Mouse (Mus musculus) CH12.LX (cell line): ENCODE measurements around the gene Glyctk. TPM values are rescaled to one million over a fixed set of nuclear protein-coding genes. Genes with fewer than 3 reads are reported as not detected.

Experiments
- DNase-seq: peaks from one replicate; pipeline ENCODE4 v3.0.0-alpha.2; 2013; ENCODE audit errors: extremely low read depth
- H3K27ac ChIP-seq: 2 replicates; pipeline ENCODE4 v1.5.1; 2012; ENCODE audit warnings: low read depth, mild to moderate bottlenecking, control low read depth, moderate library complexity; ENCODE audit not compliant: insufficient read depth
- H3K27me3 ChIP-seq: replicated peaks from 2 replicates; pipeline ENCODE3; 2012; ENCODE audit warnings: inconsistent platforms
- H3K36me3 ChIP-seq, 2 experiments: replicated peaks in 1 of 2; 2 replicates each; pipeline versions ENCODE3 to v1.6.1; 2012; ENCODE audit warnings: inconsistent platforms in 1 of 2, low read length in 1 of 2, mild to moderate bottlenecking in 1 of 2, mixed read lengths in 1 of 2, moderate library complexity in 1 of 2; ENCODE audit not compliant: control insufficient read depth in 1 of 2, insufficient read depth in 1 of 2
- H3K4me1 ChIP-seq, 2 experiments: 2 replicates each; pipeline ENCODE4 v1.6.1; 2012; ENCODE audit warnings: inconsistent platforms in 1 of 2, moderate library complexity in 1 of 2; ENCODE audit not compliant: insufficient read depth in 2 of 2, control insufficient read depth in 1 of 2
- H3K4me2 ChIP-seq: 2 replicates; pipeline ENCODE4 v1.6.1; 2012; ENCODE audit warnings: low read depth, mild to moderate bottlenecking, control low read depth; ENCODE audit not compliant: poor library complexity, insufficient read depth, severe bottlenecking
- H3K4me3 ChIP-seq, 3 experiments: fragments of 150-350 bp in 1 of 3; sonication (generic) in 1 of 3; replicated peaks in 1 of 3; 2 replicates each; pipeline versions ENCODE3 to v1.5.1; 2011 to 2012; ENCODE audit warnings: low read depth in 2 of 3, low read length in 2 of 3, mild to moderate bottlenecking in 2 of 3, moderate library complexity in 2 of 3, control low read depth in 1 of 3, improper control_type of control experiment in 1 of 3, inconsistent platforms in 1 of 3, mixed read lengths in 1 of 3; ENCODE audit not compliant: poor library complexity in 1 of 3
- H3K79me2 ChIP-seq: replicated peaks from 2 replicates; pipeline ENCODE4 v1.6.1; 2012; ENCODE audit warnings: mild to moderate bottlenecking, moderate library complexity; ENCODE audit not compliant: control insufficient read depth, poor library complexity, insufficient read depth, severe bottlenecking; ENCODE audit errors: extremely low read depth
- H3K9ac ChIP-seq: 2 replicates; pipeline ENCODE4 v1.6.1; 2012; ENCODE audit warnings: low read depth, mild to moderate bottlenecking, control low read depth, moderate library complexity; ENCODE audit not compliant: insufficient read depth
- H3K9me3 ChIP-seq: replicated peaks from 2 replicates; pipeline ENCODE3; 2012; ENCODE audit warnings: low read length, inconsistent platforms, mixed read lengths
- CHD2 ChIP-seq: IDR thresholded peaks from 2 replicates; pipeline ENCODE4 v1.6.1; 2011; ENCODE audit warnings: low read length, improper control_type of control experiment
- CTCF ChIP-seq, 2 experiments: IDR thresholded peaks in 1 of 2; conservative IDR thresholded peaks in 1 of 2; 2 replicates each; pipeline ENCODE4 v1.5.1; 2011 to 2012; ENCODE audit warnings: low read depth in 2 of 2, low read length in 2 of 2, improper control_type of control experiment in 1 of 2, inconsistent platforms in 1 of 2, mild to moderate bottlenecking in 1 of 2, moderate library complexity in 1 of 2
- GABPA ChIP-seq: IDR thresholded peaks from 2 replicates; pipeline ENCODE4 v1.6.1; 2012; ENCODE audit warnings: low read depth, low read length, improper control_type of control experiment, inconsistent platforms; ENCODE audit not compliant: insufficient replicate concordance
- JUN ChIP-seq: IDR thresholded peaks from 2 replicates; pipeline ENCODE4 v1.6.1; 2011; ENCODE audit warnings: low read depth, mild to moderate bottlenecking, low read length, improper control_type of control experiment, moderate library complexity; ENCODE audit not compliant: insufficient read depth
- KAT2A ChIP-seq: IDR thresholded peaks from 2 replicates; pipeline ENCODE4 v1.6.1; 2012; ENCODE audit warnings: low read length, improper control_type of control experiment, inconsistent platforms; ENCODE audit not compliant: insufficient replicate concordance
- MAFK ChIP-seq: IDR thresholded peaks from 2 replicates; pipeline ENCODE4 v1.6.1; 2011; ENCODE audit warnings: low read length, improper control_type of control experiment; ENCODE audit not compliant: insufficient replicate concordance
- MAZ ChIP-seq: IDR thresholded peaks from 2 replicates; pipeline ENCODE4 v1.6.1; 2012; ENCODE audit warnings: low read depth, mild to moderate bottlenecking, inconsistent platforms, low read length, improper control_type of control experiment, moderate library complexity
- MEF2A ChIP-seq: IDR thresholded peaks from 2 replicates; pipeline ENCODE4 v1.6.1; 2014; ENCODE audit warnings: low read depth, mild to moderate bottlenecking, inconsistent platforms, low read length, improper control_type of control experiment, borderline replicate concordance
- MXI1 ChIP-seq: IDR thresholded peaks from 2 replicates; pipeline ENCODE4 v1.6.1; 2011; ENCODE audit warnings: mild to moderate bottlenecking, low read depth, low read length, improper control_type of control experiment
- NELFE ChIP-seq: IDR thresholded peaks from 2 replicates; pipeline ENCODE4 v1.6.1; 2011; ENCODE audit warnings: low read depth, low read length, improper control_type of control experiment
- POLR2AphosphoS2 ChIP-seq: IDR thresholded peaks from 2 replicates; pipeline ENCODE4 v1.6.1; 2011; ENCODE audit warnings: low read depth, low read length, improper control_type of control experiment
- RAD21 ChIP-seq: IDR thresholded peaks from 2 replicates; pipeline ENCODE4 v1.6.1; 2011; ENCODE audit warnings: low read depth, mild to moderate bottlenecking, low read length, improper control_type of control experiment, moderate library complexity
- SIN3A ChIP-seq: IDR thresholded peaks from 2 replicates; pipeline ENCODE4 v1.6.1; 2012; ENCODE audit warnings: low read length, improper control_type of control experiment, inconsistent platforms
- SMC3 ChIP-seq: IDR thresholded peaks from 2 replicates; pipeline ENCODE4 v1.6.1; 2011; ENCODE audit warnings: low read depth, low read length, improper control_type of control experiment
- TBP ChIP-seq: conservative IDR thresholded peaks from 2 replicates; pipeline ENCODE4 v1.6.1; 2011; ENCODE audit warnings: low read depth, low read length, improper control_type of control experiment
- ZC3H11A ChIP-seq: IDR thresholded peaks from 2 replicates; pipeline ENCODE4 v1.6.1; 2012; ENCODE audit warnings: low read depth, mild to moderate bottlenecking, inconsistent platforms, low read length, improper control_type of control experiment
- dilution Hi-C: fragments of 300-500 bp; cut with MboI; formaldehyde crosslinking; loops from 2 replicates; pipeline ENCODE4 v1.14.3; 2020; ENCODE audit warnings: low sequenced_read_pairs; ENCODE audit not compliant: extremely low pct_unique_long_range_greater_than_20kb, extremely low pct_ligation_motif_present
- in situ Hi-C: fragments of 300-500 bp; cut with MboI; formaldehyde crosslinking; loops from 3 replicates; pipeline ENCODE4 v1.14.3; 2019; ENCODE audit warnings: low sequenced_read_pairs, low pct_ligation_motif_present, low pct_unique_long_range_greater_than_20kb, mixed read lengths
- polyA plus RNA-seq: library from polyadenylated mRNA; unstranded; fragments of >175 nt; gene quantifications from 2 replicates; pipeline ENCODE4 v1.2.1, GENCODE M21; 2012; ENCODE audit warnings: low read depth; ENCODE audit not compliant: insufficient read length
- total RNA-seq, 2 experiments: library from RNA; depleted of rRNA; stranded (reverse); fragments of 300-350 nt in 1 of 2; fragments of >200 nt in 1 of 2; gene quantifications; 2 replicates each; pipeline ENCODE4 v1.2.3; 2012 to 2014

The Glyctk gene
- total and polyA plus RNA-seq, 3 experiments, result 2.8 to 3.0 (median 3.0) TPM

DNA sequence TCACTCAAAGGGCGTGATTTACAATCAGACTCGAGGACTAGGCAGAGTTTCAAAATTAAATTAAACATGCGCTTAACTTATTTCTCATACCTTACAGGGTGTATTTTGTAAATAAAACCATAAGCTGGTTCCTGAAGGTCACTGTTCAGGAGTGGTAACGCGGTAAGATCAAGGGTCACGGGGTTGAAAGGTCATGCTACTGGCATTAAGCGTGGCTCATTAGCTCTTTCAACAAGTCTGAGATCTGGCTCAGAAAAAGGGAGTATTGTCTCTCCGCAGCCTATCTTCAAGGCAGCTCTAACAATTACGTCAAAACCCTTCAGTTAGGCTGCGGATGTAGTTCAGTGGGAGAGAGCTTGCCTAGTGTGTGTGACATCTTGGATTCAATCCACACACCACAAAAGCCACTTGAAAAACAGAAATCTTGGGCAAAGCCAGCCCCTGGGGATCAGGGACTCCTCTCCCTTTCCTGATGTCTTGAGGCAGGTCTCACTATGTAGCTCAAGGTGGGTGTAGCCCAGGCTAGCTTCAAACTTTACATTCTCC lies 20.2 kb downstream of the Glyctk start:
- dilution Hi-C loops, result no loop called here
- no peak overlapping the region for H3K27ac ChIP-seq

DNA sequence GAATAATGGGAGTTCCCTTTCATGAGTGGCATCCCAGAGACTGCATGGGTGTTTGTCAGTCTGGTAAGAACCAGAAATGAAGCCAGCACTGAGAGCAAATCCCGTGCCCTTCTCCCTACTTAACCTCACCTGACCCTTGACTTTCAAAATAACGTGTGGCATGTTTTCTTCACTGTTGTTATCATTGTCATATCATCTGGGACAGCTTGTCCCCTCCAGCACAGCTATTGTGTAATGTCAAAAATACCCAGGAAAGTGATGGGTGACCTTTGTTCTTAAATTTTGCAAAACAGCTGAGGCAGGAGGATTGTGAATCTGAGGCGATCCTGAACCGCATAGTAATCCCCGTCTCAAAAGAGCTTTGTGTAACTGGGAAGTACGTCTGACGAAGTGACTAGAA lies 27.7 kb downstream of the Glyctk start:
- Histone ChIP-seq H3K36me3 (no peaks in the 10 kb centered on the region), H3K9me3 (peaks cover 3% of the 10 kb centered on the region), H3K9ac (no peak overlapping the region)
- no peak for TF ChIP-seq MAFK
- TF ChIP-seq TBP, result no peak
- no peak for TF ChIP-seq POLR2AphosphoS2
- TF ChIP-seq NELFE, result no peak
- TF ChIP-seq RAD21, result no peak
- TF ChIP-seq SMC3, result no peak
- no peak for TF ChIP-seq GABPA
- TF ChIP-seq KAT2A, result no peak
- TF ChIP-seq, all 38 proteins: peak for 0
- Histone ChIP-seq H3K27me3 (peaks cover 1% of the 10 kb centered on the region), H3K4me2 (no peak overlapping the region), H3K4me3 (no peak overlapping the region), H3K27ac (no peak overlapping the region), H3K79me2 (no peaks in the 10 kb centered on the region), H3K4me1 (peaks cover 17 to 30% of the 10 kb centered on the region in 2 experiments)
- dilution Hi-C loops, result no loop called here
- in situ Hi-C loops, result no loop called here
- no peak for DNase-seq

More for the DNA sequence above, 20.2 kb downstream of the Glyctk start:
- Histone ChIP-seq H3K27me3 (peaks cover 24% of the 10 kb centered on the region), H3K4me1 (no peaks in the 10 kb centered on the region), H3K4me3 (no peak overlapping the region), H3K9ac (no peak overlapping the region), H3K4me2 (no peak overlapping the region), H3K36me3 (no peaks in the 10 kb centered on the region), H3K9me3 (peaks cover 6% of the 10 kb centered on the region), H3K79me2 (no peaks in the 10 kb centered on the region)
- no peak for DNase-seq
- TF ChIP-seq POLR2AphosphoS2, result no peak
- TF ChIP-seq CTCF (conservative IDR thresholded peaks at IDR 0.05 in 1 of 2, IDR thresholded peaks at IDR 0.05 in 1 of 2; ENCODE audit: low read depth in 2 of 2, low read length in 2 of 2), result no peak
- no peak for TF ChIP-seq MEF2A
- TF ChIP-seq JUN, result no peak
- TF ChIP-seq KAT2A, result no peak
- no peak for TF ChIP-seq SIN3A
- no peak for TF ChIP-seq MXI1
- no peak for TF ChIP-seq CHD2
- TF ChIP-seq ZC3H11A, result no peak
- TF ChIP-seq MAZ, result no peak
- in situ Hi-C loops, result no loop called here
